Mouse (Mus musculus): ENCODE measurements around the gene Atp5g2. TPM values are rescaled to one million over a fixed set of nuclear protein-coding genes. Genes with fewer than 3 reads are reported as not detected.

Atp5g2 gene
- total and polyA plus RNA-seq, 2 experiments from 2014 or later: 60.5 to 148 TPM

DNA sequence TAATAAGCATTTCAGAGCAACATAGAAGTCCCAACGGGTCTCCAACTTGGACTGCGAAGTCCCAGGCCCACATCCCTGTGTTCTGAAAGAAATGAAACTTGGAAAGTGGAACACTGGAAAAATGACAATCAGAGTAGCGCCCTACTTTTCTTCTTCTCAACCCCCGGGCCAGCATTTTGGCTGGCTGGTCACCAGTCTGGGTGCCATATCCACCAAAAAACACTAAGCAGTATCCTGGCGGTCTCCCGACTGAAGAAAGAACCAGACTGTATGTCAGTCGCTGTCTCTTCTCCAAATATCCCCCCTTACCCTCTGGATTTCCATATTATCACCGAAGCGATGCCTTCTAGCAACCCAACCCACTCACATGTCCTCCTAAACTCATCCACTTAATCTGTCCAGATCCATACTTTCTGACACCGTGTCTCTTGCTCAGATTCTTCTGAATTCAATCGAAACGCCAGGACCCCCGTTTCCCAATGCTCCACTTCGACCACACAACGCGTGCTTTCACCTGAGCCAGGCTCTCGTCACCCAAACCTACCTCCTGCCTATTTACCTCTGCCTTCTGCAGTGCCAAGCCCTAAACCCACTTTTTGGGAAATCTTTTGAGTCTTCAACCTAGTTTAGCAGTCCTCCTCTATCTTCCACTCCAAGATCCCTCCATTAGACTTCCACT is 47.7 kb downstream of the Atp5g2 start:
- no peaks in the 10 kb centered on the region for H3K36me3 ChIP-seq (ENCODE audit: insufficient read depth, low read length)
- peaks cover 14% of the 10 kb centered on the region for H3K4me1 ChIP-seq (ENCODE audit: insufficient read depth, low read length)
- H3K27ac ChIP-seq: peak overlapping the region; percentile 90
- TF ChIP-seq CTCF (IDR thresholded peaks at IDR 0.05; ENCODE audit: low read depth): no peak
- peak overlapping the region; percentile 53 for H3K4me3 ChIP-seq (ENCODE audit: low read length)
- H3K9me3 ChIP-seq (ENCODE audit: low read length): no peaks in the 10 kb centered on the region
- 3% methylated on average over 17 of the region's 17 CpGs for WGBS
- H3K27me3 ChIP-seq (ENCODE audit: insufficient read depth, low read length): no peaks in the 10 kb centered on the region
- peak overlapping the region; percentile 55 for H3K9ac ChIP-seq (replicated peaks; ENCODE audit: low read length)
- H3K4me2 ChIP-seq (ENCODE audit: low read depth, low read length): peak overlapping the region; percentile 94
- DNase-seq (ENCODE audit: low spot score) (peak; percentile 23), ATAC-seq (no peak)

DNA sequence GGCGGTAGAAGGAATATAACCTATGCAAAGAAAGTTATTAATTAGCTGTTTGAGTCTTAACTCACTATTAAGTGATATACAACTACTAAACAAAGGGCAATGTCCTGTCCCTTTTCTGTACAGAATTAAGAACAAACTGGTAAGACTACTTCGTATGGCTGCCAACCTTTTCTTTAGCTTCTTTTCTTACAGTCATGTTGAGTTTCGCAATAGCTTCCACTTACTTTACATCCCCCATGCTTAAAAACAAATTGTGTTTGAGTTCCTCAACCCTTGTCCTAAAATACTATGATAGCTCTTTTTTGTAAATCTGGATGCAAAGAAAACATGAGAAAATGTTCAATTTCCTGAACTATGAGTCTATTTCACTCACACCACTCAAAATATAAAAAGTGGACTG is 49.0 kb downstream of the Atp5g2 start:
- Histone ChIP-seq H3K27ac (no peak overlapping the region), H3K4me3 (ENCODE audit: low read length) (no peak overlapping the region), H3K9me3 (ENCODE audit: low read length) (no peaks in the 10 kb centered on the region), H3K9ac (replicated peaks; ENCODE audit: low read length) (no peak overlapping the region), H3K4me1 (ENCODE audit: insufficient read depth, low read length) (peaks cover 14% of the 10 kb centered on the region), H3K36me3 (ENCODE audit: insufficient read depth, low read length) (no peaks in the 10 kb centered on the region), H3K27me3 (ENCODE audit: insufficient read depth, low read length) (no peaks in the 10 kb centered on the region), H3K4me2 (ENCODE audit: low read depth, low read length) (peak overlapping the region; percentile 38)
- DNase-seq (ENCODE audit: low spot score): no peak
- ATAC-seq: no peak
- 86% methylated on average over 3 of the region's 3 CpGs for WGBS
- no peak for TF ChIP-seq CTCF (IDR thresholded peaks at IDR 0.05; ENCODE audit: low read depth)

DNA sequence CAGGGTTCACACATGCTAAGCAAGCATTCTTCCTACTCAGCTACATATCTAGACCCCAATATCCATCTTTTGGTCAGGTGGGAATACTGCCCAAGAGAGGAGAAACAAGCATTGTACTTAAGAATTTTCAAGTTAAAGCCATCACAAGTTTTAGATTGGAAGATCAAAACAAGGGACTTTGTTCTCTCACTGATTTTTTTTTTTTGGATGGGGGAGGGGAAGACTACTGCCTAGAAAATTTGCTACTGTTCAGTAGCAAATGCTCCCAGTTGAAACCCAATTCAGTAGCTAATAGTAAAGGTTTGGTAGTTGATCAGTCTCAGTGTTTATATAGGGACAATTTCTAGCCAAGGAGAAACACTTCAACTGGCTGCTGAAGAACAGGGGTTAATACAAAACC is 49.6 kb downstream of the Atp5g2 start:
- Histone ChIP-seq H3K4me1 (ENCODE audit: insufficient read depth, low read length) (peaks cover 14% of the 10 kb centered on the region), H3K4me2 (ENCODE audit: low read depth, low read length) (no peak overlapping the region), H3K27ac (no peak overlapping the region), H3K27me3 (ENCODE audit: insufficient read depth, low read length) (no peaks in the 10 kb centered on the region), H3K4me3 (ENCODE audit: low read length) (no peak overlapping the region), H3K9ac (replicated peaks; ENCODE audit: low read length) (no peak overlapping the region), H3K9me3 (ENCODE audit: low read length) (no peaks in the 10 kb centered on the region), H3K36me3 (ENCODE audit: insufficient read depth, low read length) (no peaks in the 10 kb centered on the region)
- TF ChIP-seq CTCF (IDR thresholded peaks at IDR 0.05; ENCODE audit: low read depth): no peak
- ATAC-seq (no peak), DNase-seq (ENCODE audit: low spot score) (no peak)

DNA sequence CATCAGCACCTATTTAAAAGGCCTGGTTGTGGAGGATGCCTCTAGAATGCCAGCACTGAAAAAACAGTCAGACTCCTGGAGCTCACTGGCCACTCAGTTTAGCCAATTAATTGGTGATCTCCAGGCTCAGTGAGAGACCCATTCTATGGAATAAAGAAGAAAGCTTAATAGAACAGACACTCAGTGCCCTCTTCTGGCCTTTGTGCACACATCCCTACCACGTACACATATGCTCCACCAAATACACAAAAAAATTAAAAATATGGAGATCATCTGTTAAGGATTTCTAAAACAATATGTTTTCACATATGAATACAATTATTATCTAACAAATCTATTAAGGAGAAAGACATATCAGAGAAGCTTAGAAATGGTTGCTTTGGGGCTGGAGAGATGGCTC is 51.4 kb downstream of the Atp5g2 start:
- Histone ChIP-seq H3K4me1 (ENCODE audit: insufficient read depth, low read length) (peaks cover 11% of the 10 kb centered on the region), H3K27me3 (ENCODE audit: insufficient read depth, low read length) (no peaks in the 10 kb centered on the region), H3K4me2 (ENCODE audit: low read depth, low read length) (no peak overlapping the region), H3K9ac (replicated peaks; ENCODE audit: low read length) (no peak overlapping the region), H3K36me3 (ENCODE audit: insufficient read depth, low read length) (no peaks in the 10 kb centered on the region), H3K4me3 (ENCODE audit: low read length) (no peak overlapping the region), H3K27ac (no peak overlapping the region), H3K9me3 (ENCODE audit: low read length) (no peaks in the 10 kb centered on the region)
- no peak for ATAC-seq
- no peak for DNase-seq (ENCODE audit: low spot score)
- 76% methylated on average over 1 of the region's 1 CpGs for WGBS
- no peak for TF ChIP-seq CTCF (IDR thresholded peaks at IDR 0.05; ENCODE audit: low read depth)

DNA sequence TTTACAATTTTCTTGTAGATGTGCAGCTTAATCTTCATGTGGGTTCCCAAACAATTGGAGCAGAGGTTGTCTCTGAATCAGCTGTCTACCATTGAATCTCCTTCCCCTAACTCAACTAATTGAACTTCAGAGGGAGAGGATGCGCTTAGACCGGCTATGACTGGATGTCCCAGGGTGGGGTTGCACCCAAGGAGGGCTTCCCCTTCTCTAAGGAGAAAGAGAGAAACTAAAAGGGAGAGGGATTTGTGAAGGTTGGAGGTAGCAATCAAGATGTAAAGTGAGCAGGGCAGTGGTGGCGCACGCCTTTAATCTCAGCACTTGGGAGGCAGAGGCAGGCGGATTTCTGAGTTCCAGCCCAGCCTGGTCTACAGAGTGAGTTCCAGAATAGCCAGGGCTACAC is 52.7 kb downstream of the Atp5g2 start:
- H3K36me3 ChIP-seq (ENCODE audit: insufficient read depth, low read length): no peaks in the 10 kb centered on the region
- no peak overlapping the region for H3K4me2 ChIP-seq (ENCODE audit: low read depth, low read length)
- WGBS: 95% methylated on average over 5 of the region's 5 CpGs
- no peak overlapping the region for H3K27ac ChIP-seq
- no peak for DNase-seq (ENCODE audit: low spot score)
- no peaks in the 10 kb centered on the region for H3K27me3 ChIP-seq (ENCODE audit: insufficient read depth, low read length)
- peaks cover 8% of the 10 kb centered on the region for H3K4me1 ChIP-seq (ENCODE audit: insufficient read depth, low read length)
- no peak for TF ChIP-seq CTCF (IDR thresholded peaks at IDR 0.05; ENCODE audit: low read depth)
- ATAC-seq: no peak
- no peak overlapping the region for H3K9ac ChIP-seq (replicated peaks; ENCODE audit: low read length)
- H3K9me3 ChIP-seq (ENCODE audit: low read length): no peaks in the 10 kb centered on the region
- no peak overlapping the region for H3K4me3 ChIP-seq (ENCODE audit: low read length)

DNA sequence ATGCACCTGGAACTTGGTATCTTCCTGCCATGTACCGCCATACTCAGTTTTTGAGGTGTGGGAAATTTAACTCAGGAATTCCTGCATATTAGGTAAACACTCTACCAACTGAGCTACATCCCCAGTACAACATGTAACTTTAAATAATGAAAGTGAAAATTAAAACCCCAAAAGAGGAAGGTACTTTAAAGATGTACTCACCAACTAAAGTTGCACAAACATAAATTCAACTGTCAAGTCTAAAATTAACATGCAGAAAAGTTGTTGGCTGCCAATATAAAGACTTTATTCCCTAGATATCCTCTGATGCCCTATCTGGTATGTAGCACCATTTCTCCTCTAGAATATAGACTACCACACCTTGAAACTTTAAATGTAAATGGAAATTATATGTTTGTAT is 54.5 kb downstream of the Atp5g2 start:
- Histone ChIP-seq H3K27me3 (ENCODE audit: insufficient read depth, low read length) (no peaks in the 10 kb centered on the region), H3K4me1 (ENCODE audit: insufficient read depth, low read length) (no peaks in the 10 kb centered on the region), H3K27ac (no peak overlapping the region), H3K4me2 (ENCODE audit: low read depth, low read length) (no peak overlapping the region), H3K36me3 (ENCODE audit: insufficient read depth, low read length) (no peaks in the 10 kb centered on the region), H3K9me3 (ENCODE audit: low read length) (no peaks in the 10 kb centered on the region), H3K4me3 (ENCODE audit: low read length) (no peak overlapping the region), H3K9ac (replicated peaks; ENCODE audit: low read length) (no peak overlapping the region)
- ATAC-seq: no peak
- DNase-seq (ENCODE audit: low spot score): no peak
- no peak for TF ChIP-seq CTCF (IDR thresholded peaks at IDR 0.05; ENCODE audit: low read depth)
- WGBS: 97% methylated on average over 1 of the region's 1 CpGs

DNA sequence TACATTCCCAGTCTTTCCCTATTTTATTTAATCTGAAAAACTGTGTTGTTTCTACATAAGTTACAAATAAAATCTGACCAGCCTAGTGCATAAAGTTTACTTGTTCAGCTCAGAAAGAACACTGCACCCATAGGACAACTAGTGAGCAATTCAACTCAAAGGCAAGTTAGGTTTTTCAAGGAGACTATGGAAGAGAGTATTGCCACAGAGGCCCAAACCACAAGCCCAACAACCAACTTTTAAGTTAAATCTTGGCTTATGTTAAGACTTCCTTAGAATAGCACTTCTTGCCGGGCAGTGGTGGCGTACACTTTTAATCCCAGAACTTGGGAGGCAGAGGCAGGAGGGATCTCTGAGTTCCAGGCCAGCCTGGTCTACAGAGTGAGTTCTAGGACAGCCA is 56.0 kb downstream of the Atp5g2 start:
- ATAC-seq: no peak
- Histone ChIP-seq H3K9me3 (ENCODE audit: low read length) (no peaks in the 10 kb centered on the region), H3K27me3 (ENCODE audit: insufficient read depth, low read length) (no peaks in the 10 kb centered on the region), H3K4me1 (ENCODE audit: insufficient read depth, low read length) (no peaks in the 10 kb centered on the region), H3K27ac (no peak overlapping the region), H3K9ac (replicated peaks; ENCODE audit: low read length) (no peak overlapping the region), H3K4me3 (ENCODE audit: low read length) (no peak overlapping the region), H3K4me2 (ENCODE audit: low read depth, low read length) (no peak overlapping the region), H3K36me3 (ENCODE audit: insufficient read depth, low read length) (no peaks in the 10 kb centered on the region)
- TF ChIP-seq CTCF (IDR thresholded peaks at IDR 0.05; ENCODE audit: low read depth): no peak
- WGBS: 89% methylated on average over 2 of the region's 2 CpGs
- DNase-seq (ENCODE audit: low spot score): no peak

Measured in hindbrain, postnatal 0 days (tissue).